Mouse (Mus musculus) hindbrain, embryonic 15.5 days (tissue): Measurements from ENCODE around the gene Gpat3. TPM values are rescaled to one million over a fixed set of nuclear protein-coding genes. Genes with fewer than 3 reads are reported as not detected.

Experiments
- ATAC-seq: fragments of 200-750 bp; cut with Nextera tagmentation; 2 replicates; pipeline ENCODE4 v1.8.0; 2017; ENCODE audit warnings: low read depth, moderate number of reproducible peaks, moderate TSS enrichment; ENCODE audit not compliant: low FRiP score
- H3K27ac ChIP-seq: fragments of 300-500 bp; sonication (generic); replicated peaks from 2 replicates; pipeline ENCODE4 v1.5.1; 2015; ENCODE audit warnings: mild to moderate bottlenecking, inconsistent platforms
- H3K27me3 ChIP-seq: fragments of 300-500 bp; sonication (generic); 2 replicates; pipeline ENCODE4 v1.6.1; 2015; ENCODE audit warnings: control low read depth, inconsistent platforms
- H3K36me3 ChIP-seq: fragments of 300-500 bp; sonication (generic); 2 replicates; pipeline ENCODE4 v1.6.1; 2015; ENCODE audit warnings: control low read depth, inconsistent platforms
- H3K4me1 ChIP-seq: fragments of 300-500 bp; sonication (generic); replicated peaks from 2 replicates; pipeline ENCODE4 v1.6.1; 2015; ENCODE audit warnings: control low read depth, inconsistent platforms
- H3K4me2 ChIP-seq: fragments of 300-500 bp; sonication (generic); 2 replicates; pipeline ENCODE4 v1.6.1; 2015; ENCODE audit warnings: moderate library complexity, mild to moderate bottlenecking, inconsistent platforms
- H3K4me3 ChIP-seq: fragments of 300-500 bp; sonication (generic); 2 replicates; pipeline ENCODE4 v1.5.1; 2015; ENCODE audit warnings: mild to moderate bottlenecking, inconsistent platforms
- H3K9ac ChIP-seq: fragments of 300-500 bp; sonication (generic); 2 replicates; pipeline ENCODE4 v1.6.1; 2015; ENCODE audit warnings: inconsistent platforms
- H3K9me3 ChIP-seq: fragments of 300-500 bp; sonication (generic); 2 replicates; pipeline ENCODE4 v1.6.1; 2016; ENCODE audit warnings: control low read depth, inconsistent platforms
- WGBS: fragments of 180-500 bp; shearing (Covaris S2); methylation state at CpG from one replicate; pipeline ENCODE4 v1.1.7; 2015; 5-methylcytosine and 5-hydroxymethylcytosine counted together
- polyA plus RNA-seq: library from polyadenylated mRNA; unstranded; fragments of >200 nt; fragmentation: Nextera tagmentation; extraction: Ambion mirVana; gene quantifications from 2 replicates; pipeline ENCODE4 v1.2.1, GENCODE M21; 2015

Gene Gpat3
- polyA plus RNA-seq, result 0.93 and 2.5 TPM in 2 replicates

DNA sequence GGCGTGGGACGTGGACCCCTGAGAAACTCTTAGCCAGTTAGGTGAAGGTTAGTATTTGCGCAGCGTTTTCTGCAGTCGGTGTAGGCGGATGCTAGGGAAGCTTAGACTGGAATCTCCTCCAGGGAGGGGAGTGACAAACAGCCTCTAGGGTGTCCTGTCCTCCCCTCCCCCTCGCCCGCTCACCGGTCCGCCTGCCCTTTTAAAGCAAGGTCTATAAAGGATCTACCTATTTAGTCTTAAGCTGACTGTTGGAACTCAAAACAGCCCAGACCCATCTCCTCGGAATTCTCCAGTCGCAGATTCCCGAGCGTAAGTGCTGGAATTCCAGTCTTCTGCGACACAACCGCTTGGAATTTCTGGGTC is at the start of gene Gpat3:
Gpat3 (plus strand) TSS at position 229 of the 363 bp plus-strand sequence.
- H3K4me3 ChIP-seq, result peak within 1 kb of the TSS; percentile 55
- H3K9me3 ChIP-seq, result no peaks in the 10 kb centered on the region
- H3K9ac ChIP-seq, result peak within 1 kb of the TSS; percentile 42
- H3K4me2 ChIP-seq, result peak within 1 kb of the TSS; percentile 98
- peaks cover 37% of the 10 kb centered on the region for H3K27me3 ChIP-seq
- H3K27ac ChIP-seq, result no peak within 1 kb of the TSS
- no peaks in the 10 kb centered on the region for H3K36me3 ChIP-seq
- peaks cover 21% of the 10 kb centered on the region for H3K4me1 ChIP-seq
- under 1% methylated on average over 16 of the region's 16 CpGs for WGBS
- ATAC-seq, result no peak

DNA sequence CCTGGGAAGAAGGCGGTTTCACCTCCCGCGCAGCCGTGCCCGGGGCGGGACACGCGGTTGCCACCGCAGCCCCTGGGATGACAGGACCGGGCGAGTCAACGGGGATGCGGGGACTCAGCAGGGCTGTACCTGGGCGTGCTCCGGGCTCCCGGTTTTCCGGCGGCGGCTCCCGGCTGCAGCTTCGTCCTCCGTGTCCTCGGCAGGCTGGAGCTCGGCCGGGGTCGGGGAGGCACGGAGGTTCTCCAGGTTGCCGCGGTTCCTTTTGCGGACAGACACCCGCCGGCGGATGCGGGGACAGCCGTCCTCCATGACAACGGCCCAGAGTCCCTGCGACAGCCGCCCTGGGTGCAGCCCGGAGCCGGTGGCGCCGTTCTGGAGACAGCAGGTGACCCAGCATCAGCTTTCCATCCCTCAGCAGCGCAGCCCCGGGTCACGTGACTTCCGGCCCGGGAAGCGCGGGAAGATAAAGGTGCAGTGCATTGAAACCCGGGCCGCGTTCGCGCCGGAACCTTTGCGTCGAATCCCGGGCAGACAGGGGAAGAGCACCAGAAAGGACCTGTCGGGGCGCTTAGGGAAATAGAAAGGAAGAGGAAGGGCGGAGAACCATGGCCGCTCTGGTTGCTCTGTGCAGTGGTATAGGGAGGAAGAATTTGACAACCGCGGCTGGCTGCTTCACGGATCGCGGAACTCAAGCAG is 47.2 kb upstream of the Gpat3 start, which contains the start of the genes Helq and Mrps18c:
Helq (minus strand) TSS at position 434 of the 696 bp plus-strand sequence.
Mrps18c (plus strand) TSS at position 463 of the 696 bp plus-strand sequence.
- H3K27me3 ChIP-seq, result no peaks in the 10 kb centered on the region
- H3K36me3 ChIP-seq, result peaks cover 23% of the 10 kb centered on the region
- peak within 1 kb of the TSS; percentile 78 for H3K9ac ChIP-seq
- under 1% methylated on average over 67 of the region's 67 CpGs for WGBS
- H3K4me2 ChIP-seq, result peak within 1 kb of the TSS; percentile 68
- peak within 1 kb of the TSS; percentile 74 for H3K27ac ChIP-seq
- peak; percentile 98 for ATAC-seq
- H3K4me1 ChIP-seq, result peaks cover 21% of the 10 kb centered on the region
- no peaks in the 10 kb centered on the region for H3K9me3 ChIP-seq
- peak within 1 kb of the TSS; percentile 81 for H3K4me3 ChIP-seq

DNA sequence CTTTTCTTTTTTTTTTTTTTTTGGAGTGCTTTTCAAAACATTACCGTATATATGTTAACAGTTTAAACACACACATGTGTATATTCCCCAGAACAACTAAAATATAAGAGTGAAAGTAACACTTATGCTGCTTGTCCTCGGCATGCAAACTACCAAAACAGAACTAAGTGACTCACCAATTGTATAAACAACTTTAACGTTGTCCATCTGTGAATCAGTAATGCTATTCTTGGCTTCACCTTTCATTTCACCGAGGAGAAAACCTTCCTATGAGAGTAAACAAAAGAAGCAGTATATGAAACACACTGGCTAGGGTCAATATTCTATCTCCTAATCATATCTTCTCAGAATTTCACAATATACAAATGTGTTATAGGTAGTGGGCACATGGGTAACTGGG is 27.2 kb upstream of the Gpat3 start:
- Histone ChIP-seq H3K27ac (no peak overlapping the region), H3K27me3 (no peaks in the 10 kb centered on the region), H3K4me1 (peaks cover 8% of the 10 kb centered on the region), H3K9me3 (no peaks in the 10 kb centered on the region), H3K4me3 (no peak overlapping the region), H3K9ac (no peak overlapping the region), H3K4me2 (no peak overlapping the region), H3K36me3 (no peaks in the 10 kb centered on the region)
- 89% methylated on average over 4 of the region's 4 CpGs for WGBS
- no peak for ATAC-seq

DNA sequence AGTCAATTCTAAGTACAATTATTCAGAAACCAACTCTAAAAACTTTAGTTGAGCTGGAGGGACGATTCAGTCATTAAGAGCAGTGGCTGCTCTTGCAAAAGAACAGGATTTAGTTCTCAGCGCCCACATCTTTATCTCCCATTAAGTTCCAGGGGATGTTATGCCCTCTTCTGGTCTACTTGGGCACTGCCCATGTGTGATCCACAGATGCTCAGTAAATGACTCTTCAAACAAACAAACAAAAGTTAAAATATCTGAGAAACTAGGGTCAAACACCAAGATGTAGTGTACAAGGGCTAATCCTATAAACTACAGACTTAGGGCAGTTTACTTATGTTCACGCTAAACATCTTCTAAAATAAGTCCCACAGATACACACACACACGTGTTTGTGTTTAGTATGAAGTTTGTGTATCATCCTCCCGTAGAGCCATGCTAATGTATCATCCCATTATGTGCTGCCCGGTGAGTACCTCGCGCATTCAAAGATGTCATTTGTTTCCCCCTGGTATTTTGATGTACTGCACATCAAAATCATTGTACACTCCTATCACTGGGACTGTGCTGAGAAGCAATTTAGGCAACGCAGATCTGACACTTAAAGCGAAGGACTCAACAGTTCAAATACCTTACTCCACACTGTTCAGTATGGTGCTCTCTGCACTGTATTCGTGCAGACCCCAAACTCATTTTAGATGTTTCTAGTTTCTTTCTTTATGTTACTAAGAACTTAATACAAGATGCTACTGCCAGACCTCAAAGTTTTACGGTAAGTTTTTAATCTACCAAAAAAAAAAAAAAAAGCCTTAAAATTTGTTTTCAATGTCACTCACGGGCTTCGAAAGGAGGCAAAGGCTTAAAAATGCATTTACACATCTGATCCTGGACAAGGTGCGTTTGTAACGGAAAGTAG is 25.7 kb upstream of the Gpat3 start:
- Histone ChIP-seq H3K9ac (peak overlapping the region; percentile 77), H3K27ac (peak overlapping the region; percentile 83; the same call in 1 of the 2 replicates), H3K4me2 (peak overlapping the region; percentile 79), H3K4me1 (peaks cover 8% of the 10 kb centered on the region), H3K4me3 (peak overlapping the region; percentile 55), H3K27me3 (no peaks in the 10 kb centered on the region), H3K36me3 (no peaks in the 10 kb centered on the region), H3K9me3 (no peaks in the 10 kb centered on the region)
- WGBS, result 28% methylated on average over 16 of the region's 16 CpGs
- no peak for ATAC-seq

DNA sequence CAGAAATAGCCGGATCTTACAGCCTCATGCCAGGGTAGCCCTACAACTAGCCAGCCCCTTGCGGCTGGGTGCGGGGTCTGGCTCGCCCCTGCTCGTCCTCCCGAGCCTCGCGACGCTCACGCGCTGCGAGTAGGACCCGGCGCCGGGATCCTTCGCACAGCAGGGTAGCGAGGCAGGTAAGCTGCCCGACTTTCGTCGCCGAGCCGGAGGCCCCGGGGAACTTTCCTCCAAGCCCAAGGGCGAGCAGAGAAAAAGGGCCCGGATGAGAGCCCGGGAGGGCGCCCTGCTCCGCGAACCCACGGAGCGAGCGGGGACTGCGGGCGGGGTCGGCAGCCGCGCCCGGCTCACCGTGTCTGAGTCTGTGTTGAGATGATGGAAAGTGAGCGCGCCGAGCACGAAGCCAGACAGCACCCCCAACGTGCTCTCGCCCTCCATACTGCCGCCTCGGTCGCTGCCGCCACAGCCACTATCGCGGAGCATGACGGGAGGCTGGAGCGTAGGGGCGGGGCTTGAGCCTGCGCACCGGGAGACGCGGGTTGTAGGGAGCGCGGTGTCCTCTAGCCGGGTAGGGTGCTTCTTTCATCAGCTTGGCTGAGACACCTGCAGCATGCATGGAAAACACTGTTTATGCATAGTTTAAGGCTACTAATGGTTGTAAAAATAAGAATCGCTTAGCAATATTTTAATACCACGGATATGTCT is 24.9 kb upstream of the Gpat3 start, which contains the start of gene Abraxas1:
Abraxas1 (minus strand) TSS at position 483 of the 702 bp plus-strand sequence.
- H3K36me3 ChIP-seq, result no peaks in the 10 kb centered on the region
- no peaks in the 10 kb centered on the region for H3K27me3 ChIP-seq
- H3K9me3 ChIP-seq, result no peaks in the 10 kb centered on the region
- peak; percentile 97 for ATAC-seq
- peak within 1 kb of the TSS; percentile 55 for H3K4me3 ChIP-seq
- peaks cover 8% of the 10 kb centered on the region for H3K4me1 ChIP-seq
- WGBS, result under 1% methylated on average over 63 of the region's 63 CpGs
- H3K9ac ChIP-seq, result peak within 1 kb of the TSS; percentile 77
- H3K27ac ChIP-seq, result peak within 1 kb of the TSS; percentile 83
- peak within 1 kb of the TSS; percentile 79 for H3K4me2 ChIP-seq

DNA sequence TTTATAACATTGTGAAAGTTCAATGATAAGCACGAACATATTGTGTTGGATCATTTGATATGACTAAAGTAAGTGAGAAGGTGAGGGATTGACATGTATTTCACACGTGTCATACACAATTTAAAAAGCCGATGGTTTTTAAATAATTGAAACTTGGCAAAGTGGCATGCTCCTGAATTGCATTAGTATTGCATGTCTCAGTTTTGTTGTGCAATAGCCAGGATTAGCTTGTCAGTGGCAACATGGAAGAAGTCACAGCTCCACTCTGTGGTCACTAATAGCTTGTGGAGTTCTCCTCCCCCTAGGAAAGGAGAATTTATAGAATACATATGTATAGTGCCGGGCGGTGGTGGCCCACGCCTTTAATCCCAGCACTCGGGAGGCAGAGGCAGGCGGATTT is 24.1 kb upstream of the Gpat3 start:
- H3K27ac ChIP-seq, result no peak overlapping the region
- no peak overlapping the region; the same call in 1 of the 2 replicates for H3K9ac ChIP-seq
- no peaks in the 10 kb centered on the region for H3K27me3 ChIP-seq
- peaks cover 8% of the 10 kb centered on the region for H3K4me1 ChIP-seq
- no peaks in the 10 kb centered on the region for H3K36me3 ChIP-seq
- ATAC-seq, result no peak
- H3K4me2 ChIP-seq, result peak overlapping the region; percentile 79
- H3K4me3 ChIP-seq, result peak overlapping the region; percentile 55
- no peaks in the 10 kb centered on the region for H3K9me3 ChIP-seq
- WGBS, result 87% methylated on average over 8 of the region's 8 CpGs

DNA sequence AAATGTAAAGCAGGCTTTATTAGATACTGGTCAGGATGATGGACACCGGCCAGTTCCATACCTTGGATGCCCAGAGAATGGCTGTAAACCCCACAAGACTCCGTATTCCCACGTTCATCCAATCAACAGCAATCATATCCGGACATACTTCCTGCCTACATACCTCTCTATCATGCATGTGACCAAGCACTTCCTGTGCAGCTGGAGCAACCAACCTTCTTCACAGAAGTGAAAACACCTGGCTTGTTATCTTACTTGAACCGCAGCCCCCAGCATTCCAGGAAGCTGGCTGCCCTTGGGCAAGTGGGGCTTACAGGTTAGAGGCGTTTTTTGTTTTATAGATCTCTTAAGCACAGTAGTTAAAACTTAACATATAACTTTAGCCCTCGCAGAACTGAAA is 22.7 kb upstream of the Gpat3 start:
- no peaks in the 10 kb centered on the region for H3K9me3 ChIP-seq
- H3K36me3 ChIP-seq, result no peaks in the 10 kb centered on the region
- H3K4me3 ChIP-seq, result no peak overlapping the region
- peaks cover 8% of the 10 kb centered on the region for H3K4me1 ChIP-seq
- no peak overlapping the region for H3K27ac ChIP-seq
- WGBS, result 92% methylated on average over 7 of the region's 7 CpGs
- no peaks in the 10 kb centered on the region for H3K27me3 ChIP-seq
- no peak for ATAC-seq
- no peak overlapping the region for H3K4me2 ChIP-seq
- no peak overlapping the region for H3K9ac ChIP-seq

DNA sequence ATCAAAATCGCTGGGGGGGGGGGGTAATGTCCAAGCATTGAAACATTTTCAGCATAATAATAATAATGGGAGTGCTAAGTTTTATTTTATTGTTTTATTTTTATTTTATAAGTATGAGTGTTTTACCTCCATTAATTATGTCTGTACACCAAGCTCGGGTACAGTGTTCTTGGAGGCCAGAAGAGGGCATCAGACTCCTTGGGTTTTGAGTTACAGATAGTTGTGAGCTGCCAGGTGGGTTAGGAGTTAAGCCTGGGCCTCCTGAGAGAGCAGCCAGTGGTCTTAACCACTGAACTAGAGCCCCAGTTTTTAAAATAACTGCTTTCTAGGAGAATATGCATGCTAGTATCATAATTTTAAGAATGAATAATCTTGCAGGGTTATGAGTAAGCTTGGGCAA is 19.5 kb upstream of the Gpat3 start:
- H3K4me2 ChIP-seq, result no peak overlapping the region
- WGBS, result 29% methylated on average over 2 of the region's 2 CpGs
- H3K36me3 ChIP-seq, result no peaks in the 10 kb centered on the region
- no peak overlapping the region for H3K4me3 ChIP-seq
- H3K4me1 ChIP-seq, result peaks cover 2% of the 10 kb centered on the region; the same call in 1 of the 2 replicates
- H3K27me3 ChIP-seq, result no peaks in the 10 kb centered on the region
- no peaks in the 10 kb centered on the region for H3K9me3 ChIP-seq
- no peak for ATAC-seq
- H3K9ac ChIP-seq, result no peak overlapping the region
- H3K27ac ChIP-seq, result no peak overlapping the region

DNA sequence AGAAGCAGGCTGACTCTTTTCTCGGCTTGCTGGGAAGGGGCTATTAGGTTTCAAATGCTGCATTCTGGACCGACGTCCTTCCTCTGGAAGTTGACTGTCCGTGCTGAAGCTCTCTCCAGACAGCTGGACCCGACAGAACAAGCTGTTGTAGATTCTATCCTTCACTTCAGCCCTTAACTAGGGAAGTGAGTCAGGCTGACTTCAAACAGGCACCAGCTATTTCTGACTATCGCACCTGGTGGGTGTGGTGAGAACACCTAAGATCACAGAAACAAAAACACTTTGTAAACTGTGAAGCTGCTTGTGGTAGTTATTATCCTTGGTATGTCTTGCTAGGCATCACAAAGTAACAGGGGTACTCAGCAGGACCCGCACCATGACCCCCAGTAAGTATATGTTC is 19.0 kb upstream of the Gpat3 start:
- Histone ChIP-seq H3K9me3 (no peaks in the 10 kb centered on the region), H3K4me2 (no peak overlapping the region), H3K27me3 (no peaks in the 10 kb centered on the region), H3K27ac (no peak overlapping the region), H3K4me3 (no peak overlapping the region), H3K4me1 (no peaks in the 10 kb centered on the region), H3K36me3 (no peaks in the 10 kb centered on the region), H3K9ac (no peak overlapping the region)
- ATAC-seq, result no peak
- WGBS, result 84% methylated on average over 7 of the region's 7 CpGs

DNA sequence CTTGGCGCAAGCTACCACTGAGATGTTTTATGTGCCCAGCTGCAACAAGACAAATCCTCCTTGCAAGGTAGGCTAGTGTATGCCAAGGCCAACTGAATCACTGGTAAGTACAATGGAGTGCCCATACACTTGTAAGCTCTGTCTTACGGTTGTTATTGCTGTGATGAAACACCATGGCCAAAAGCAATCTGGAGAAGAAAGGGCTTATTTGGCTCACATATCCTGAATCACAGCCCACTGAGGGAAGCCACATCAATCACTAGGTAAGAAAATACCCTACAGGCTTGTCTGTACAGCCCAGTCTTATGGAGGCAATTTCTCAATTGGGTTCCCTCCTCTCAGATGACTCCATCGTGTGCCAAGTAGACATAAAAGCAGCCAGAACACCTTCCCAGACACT is 16.8 kb upstream of the Gpat3 start:
- H3K4me2 ChIP-seq, result no peak overlapping the region
- H3K4me3 ChIP-seq, result no peak overlapping the region
- ATAC-seq, result no peak
- no peaks in the 10 kb centered on the region for H3K9me3 ChIP-seq
- no peak overlapping the region for H3K9ac ChIP-seq
- no peaks in the 10 kb centered on the region for H3K4me1 ChIP-seq
- H3K27me3 ChIP-seq, result no peaks in the 10 kb centered on the region
- WGBS, result 74% methylated on average over 3 of the region's 3 CpGs
- no peak overlapping the region for H3K27ac ChIP-seq
- H3K36me3 ChIP-seq, result no peaks in the 10 kb centered on the region

DNA sequence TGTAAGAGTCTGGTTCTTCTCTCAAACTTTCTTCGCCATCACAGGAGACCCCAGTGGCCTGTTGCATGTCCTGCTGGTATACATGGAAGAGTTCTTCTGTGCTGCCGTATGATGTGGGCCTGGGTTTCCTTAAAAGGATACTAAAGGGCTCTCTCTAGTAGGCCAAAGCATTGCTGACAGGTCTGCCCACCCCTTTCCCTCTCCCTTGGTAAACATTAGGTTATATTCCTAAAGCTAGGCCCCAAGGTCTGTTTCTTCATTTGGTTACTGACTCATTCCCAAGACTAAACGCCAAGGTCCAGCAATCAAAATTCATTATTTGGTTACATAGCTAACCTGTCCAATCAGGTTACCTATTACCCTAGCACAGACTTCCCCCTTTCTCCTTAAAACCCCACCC is 12.8 kb upstream of the Gpat3 start:
- WGBS, result 86% methylated on average over 3 of the region's 3 CpGs

More for the DNA sequence above, 12.8 kb upstream of the Gpat3 start:
- H3K9me3 ChIP-seq, result no peaks in the 10 kb centered on the region
- no peak overlapping the region for H3K4me3 ChIP-seq
- no peak for ATAC-seq
- H3K9ac ChIP-seq, result no peak overlapping the region
- no peak overlapping the region for H3K4me2 ChIP-seq
- H3K27me3 ChIP-seq, result no peaks in the 10 kb centered on the region
- H3K27ac ChIP-seq, result no peak overlapping the region
- H3K36me3 ChIP-seq, result no peaks in the 10 kb centered on the region
- no peaks in the 10 kb centered on the region for H3K4me1 ChIP-seq
